Mouse (Mus musculus) intestine, embryonic 16.5 days (tissue): Measurements from ENCODE around the gene Pibf1. TPM values are rescaled to one million over a fixed set of nuclear protein-coding genes. Genes with fewer than 3 reads are reported as not detected.
A peak's percentile ranks its signal among the peaks of the same experiment; 100 is the strongest.

Experiments used
- ATAC-seq: fragments of 200-750 bp; cut with Nextera tagmentation; 2 replicates; pipeline ENCODE4 v1.8.0; 2017; ENCODE audit warnings: moderate TSS enrichment, moderate library complexity
- H3K27ac ChIP-seq: fragments of 300-500 bp; sonication (generic); 2 replicates; pipeline ENCODE4 v1.5.1; 2014; ENCODE audit warnings: mild to moderate bottlenecking, low read length
- H3K27me3 ChIP-seq: fragments of 300-500 bp; sonication (generic); replicated peaks from 2 replicates; pipeline ENCODE4 v1.6.1; 2014; ENCODE audit warnings: low read length, control low read depth, mixed read lengths; ENCODE audit not compliant: control insufficient read depth, insufficient read depth
- H3K36me3 ChIP-seq: fragments of 300-500 bp; sonication (generic); 2 replicates; pipeline ENCODE4 v1.6.1; 2014; ENCODE audit warnings: low read length, control low read depth; ENCODE audit not compliant: control insufficient read depth, insufficient read depth
- H3K4me1 ChIP-seq: fragments of 300-500 bp; sonication (generic); 2 replicates; pipeline ENCODE4 v1.6.1; 2014; ENCODE audit warnings: low read length, control low read depth, mixed read lengths; ENCODE audit not compliant: control insufficient read depth, insufficient read depth
- H3K4me2 ChIP-seq: fragments of 300-500 bp; sonication (generic); 2 replicates; pipeline ENCODE4 v1.6.1; 2014; ENCODE audit warnings: low read depth, low read length, control low read depth
- H3K4me3 ChIP-seq: fragments of 300-500 bp; sonication (generic); 2 replicates; pipeline ENCODE4 v1.5.1; 2014; ENCODE audit warnings: mild to moderate bottlenecking, low read length
- H3K9ac ChIP-seq: fragments of 300-500 bp; sonication (generic); 2 replicates; pipeline ENCODE4 v1.6.1; 2014; ENCODE audit warnings: low read depth, low read length
- H3K9me3 ChIP-seq: fragments of 300-500 bp; sonication (generic); 2 replicates; pipeline ENCODE4 v1.6.1; 2016; ENCODE audit warnings: low read length, control low read depth; ENCODE audit not compliant: control insufficient read depth
- WGBS: fragments of 180-500 bp; shearing (Covaris S2); extraction: QIAGEN DNeasy Blood & Tissue Kit; methylation state at CpG from one replicate; pipeline ENCODE4 v1.1.7; 2014; 5-methylcytosine and 5-hydroxymethylcytosine counted together
- polyA plus RNA-seq: library from polyadenylated mRNA; unstranded; fragments of >200 nt; fragmentation: Nextera tagmentation; extraction: Ambion mirVana; gene quantifications from 2 replicates; pipeline ENCODE4 v1.2.1, GENCODE M21; 2015

The Pibf1 gene
- polyA plus RNA-seq, 1 experiment from 2014 or later, result 13.3 TPM

- peak; percentile 49 for ATAC-seq
- H3K27me3 ChIP-seq, result no peaks in the 10 kb centered on the region
- H3K27ac ChIP-seq, result peak overlapping the region; percentile 12; the same call in 1 of the 2 replicates
Measured at GRCm38 (mm10) chr14:99174138-99174745, 75.0 kb downstream of the Pibf1 start.

GRCm38 (mm10) chr14:99176559-99176958 is 77.3 kb downstream of the Pibf1 start:
- ATAC-seq, result peak; percentile 91
- no peak overlapping the region for H3K9ac ChIP-seq
- H3K36me3 ChIP-seq, result no peaks in the 10 kb centered on the region
- no peaks in the 10 kb centered on the region for H3K27me3 ChIP-seq
- H3K27ac ChIP-seq, result no peak overlapping the region
- H3K9me3 ChIP-seq, result no peaks in the 10 kb centered on the region
- no peak overlapping the region for H3K4me2 ChIP-seq
- no peak overlapping the region for H3K4me3 ChIP-seq
- WGBS, result 44% methylated on average over 9 of the region's 9 CpGs
- H3K4me1 ChIP-seq, result peaks cover 7% of the 10 kb centered on the region; the same call in 1 of the 2 replicates

More at GRCm38 (mm10) chr14:99174138-99174745, 75.0 kb downstream of the Pibf1 start:
- H3K9ac ChIP-seq, result no peak overlapping the region
- H3K4me2 ChIP-seq, result no peak overlapping the region
- no peaks in the 10 kb centered on the region for H3K36me3 ChIP-seq
- 66% methylated on average over 4 of the region's 4 CpGs for WGBS
- no peaks in the 10 kb centered on the region for H3K9me3 ChIP-seq
- H3K4me3 ChIP-seq, result no peak overlapping the region
- peaks cover 7% of the 10 kb centered on the region; the same call in 1 of the 2 replicates for H3K4me1 ChIP-seq

- no peaks in the 10 kb centered on the region for H3K27me3 ChIP-seq
- H3K9me3 ChIP-seq, result no peaks in the 10 kb centered on the region
- no peak overlapping the region for H3K27ac ChIP-seq
- H3K36me3 ChIP-seq, result no peaks in the 10 kb centered on the region
- H3K4me3 ChIP-seq, result no peak overlapping the region
- no peaks in the 10 kb centered on the region for H3K4me1 ChIP-seq
- ATAC-seq, result no peak
- H3K4me2 ChIP-seq, result no peak overlapping the region
- no peak overlapping the region for H3K9ac ChIP-seq
- WGBS, result 93% methylated on average over 5 of the region's 5 CpGs
Measured at GRCm38 (mm10) chr14:99190153-99190790, 91.0 kb downstream of the Pibf1 start.

- Histone ChIP-seq H3K4me2 (no peak overlapping the region), H3K4me3 (no peak overlapping the region), H3K4me1 (no peaks in the 10 kb centered on the region), H3K9ac (no peak overlapping the region), H3K36me3 (0 out of 2 replicates have a peak, but pooled peaks cover 4% of the 10 kb centered on the region), H3K27me3 (no peaks in the 10 kb centered on the region), H3K27ac (no peak overlapping the region), H3K9me3 (no peaks in the 10 kb centered on the region)
- ATAC-seq, result peak; percentile 57
- 85% methylated on average over 2 of the region's 2 CpGs for WGBS
Measured at GRCm38 (mm10) chr14:99205865-99206264, 106.6 kb downstream of the Pibf1 start.

DNA sequence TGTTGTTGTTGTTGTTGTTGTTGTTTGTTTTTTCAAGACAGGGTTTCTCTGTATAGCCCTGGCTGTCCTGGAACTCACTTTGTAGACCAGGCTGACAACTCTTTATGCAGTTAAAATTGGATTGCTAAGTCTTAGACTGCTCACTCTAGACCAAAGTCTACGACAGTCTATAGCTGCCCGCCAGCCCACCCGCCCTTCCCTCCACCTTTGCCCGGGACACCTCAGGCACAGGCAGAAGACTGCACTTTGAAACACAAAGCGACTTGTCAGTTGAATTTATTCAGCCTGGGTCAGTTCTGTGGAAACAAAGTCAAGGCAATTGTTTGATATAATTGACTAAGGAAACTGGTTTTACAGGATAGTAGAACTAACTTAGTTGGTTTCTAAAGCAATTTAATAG is 107.4 kb downstream of the Pibf1 start:
- peak; percentile 95 for ATAC-seq

DNA sequence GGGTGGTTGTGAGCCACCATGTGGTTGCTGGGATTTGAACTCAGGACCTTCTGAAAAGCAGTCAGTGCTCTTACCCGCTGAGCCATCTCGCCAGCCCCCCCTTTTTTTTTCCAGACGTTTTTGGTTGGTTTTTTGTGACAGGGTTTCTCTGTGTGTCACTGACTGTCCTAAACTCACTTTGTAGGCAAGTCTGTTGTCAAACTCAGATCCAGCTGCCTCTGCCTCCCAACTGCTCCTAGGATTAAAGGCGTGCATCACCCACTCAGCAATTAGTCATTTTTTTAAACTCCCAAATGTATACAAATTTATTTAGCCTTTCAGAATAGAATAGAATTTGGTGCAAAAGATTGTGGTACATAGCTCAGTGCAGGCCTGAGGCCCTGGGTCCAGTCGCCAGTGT is 111.2 kb downstream of the Pibf1 start:
- Histone ChIP-seq H3K36me3 (no peaks in the 10 kb centered on the region), H3K9me3 (no peaks in the 10 kb centered on the region), H3K9ac (no peak overlapping the region), H3K4me3 (no peak overlapping the region), H3K27ac (no peak overlapping the region), H3K27me3 (no peaks in the 10 kb centered on the region), H3K4me1 (no peaks in the 10 kb centered on the region), H3K4me2 (no peak overlapping the region)
- 89% methylated on average over 5 of the region's 5 CpGs for WGBS
- no peak for ATAC-seq

More for the DNA sequence above, 107.4 kb downstream of the Pibf1 start:
- WGBS, result 71% methylated on average over 5 of the region's 5 CpGs
- H3K4me2 ChIP-seq, result no peak overlapping the region
- no peak overlapping the region for H3K9ac ChIP-seq
- no peak overlapping the region for H3K27ac ChIP-seq
- H3K36me3 ChIP-seq, result 0 out of 2 replicates have a peak, but pooled peaks cover 4% of the 10 kb centered on the region
- H3K9me3 ChIP-seq, result no peaks in the 10 kb centered on the region
- no peaks in the 10 kb centered on the region for H3K4me1 ChIP-seq
- no peak overlapping the region for H3K4me3 ChIP-seq
- H3K27me3 ChIP-seq, result no peaks in the 10 kb centered on the region

DNA sequence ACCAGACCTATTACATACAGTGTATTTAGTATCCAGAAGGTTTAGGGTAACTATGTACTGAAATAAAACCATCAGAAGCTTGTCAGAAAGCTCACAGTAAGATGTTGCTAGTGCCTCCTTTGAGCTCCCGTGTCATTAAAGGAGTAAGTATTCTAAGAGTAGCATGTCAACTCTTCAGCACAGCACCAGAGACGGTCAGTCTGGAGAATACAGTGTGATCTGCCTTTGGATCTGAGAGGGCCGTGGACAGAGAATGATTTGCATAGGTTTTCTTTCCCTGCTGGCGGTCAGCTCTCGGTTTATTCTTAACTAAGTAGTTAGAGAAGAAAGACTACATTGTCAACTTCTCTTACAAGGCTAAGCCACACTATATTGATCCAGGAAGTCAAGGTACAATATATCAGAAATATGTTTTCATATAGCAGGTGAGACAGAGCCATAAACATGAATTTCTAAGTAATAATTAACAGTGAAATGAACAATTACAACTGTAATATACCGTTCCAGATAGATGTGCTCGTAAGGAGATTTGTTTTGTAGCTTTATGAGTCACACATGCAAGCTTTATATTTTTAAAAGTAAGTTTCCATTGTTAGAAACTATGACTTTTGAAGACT is 119.3 kb downstream of the Pibf1 start:
- H3K27ac ChIP-seq, result peak overlapping the region; percentile 88
- ATAC-seq, result peak; percentile 85
- no peak overlapping the region; the same call in 1 of the 2 replicates for H3K9ac ChIP-seq
- H3K4me2 ChIP-seq, result no peak overlapping the region
- H3K4me3 ChIP-seq, result no peak overlapping the region
- no peaks in the 10 kb centered on the region for H3K27me3 ChIP-seq
- H3K4me1 ChIP-seq, result peaks cover 6% of the 10 kb centered on the region; the same call in 1 of the 2 replicates
- WGBS, result 56% methylated on average over 7 of the region's 7 CpGs
- no peaks in the 10 kb centered on the region for H3K9me3 ChIP-seq
- no peaks in the 10 kb centered on the region for H3K36me3 ChIP-seq

DNA sequence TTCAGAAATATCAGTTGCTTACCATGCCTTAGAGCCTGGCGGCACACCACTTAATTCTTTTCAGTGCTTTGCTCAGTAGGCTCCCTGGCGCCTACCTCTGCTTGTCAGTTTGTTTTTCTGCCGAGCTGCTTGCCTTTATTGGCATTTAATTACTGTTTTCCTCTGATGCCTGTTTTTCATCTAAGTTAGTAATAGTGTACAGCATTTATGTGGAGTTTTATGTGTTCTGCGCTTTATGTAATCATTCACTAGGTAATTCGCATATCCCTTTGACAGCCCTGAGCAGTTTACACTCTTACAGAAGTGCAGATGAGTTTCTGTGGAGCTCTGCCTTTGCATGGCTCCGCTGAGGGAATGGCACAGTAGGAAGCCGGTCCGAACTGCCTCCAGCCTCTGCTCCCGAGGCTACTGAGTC is 120.5 kb downstream of the Pibf1 start:
- Histone ChIP-seq H3K4me1 (peaks cover 6% of the 10 kb centered on the region; the same call in 1 of the 2 replicates), H3K27ac (peak overlapping the region; percentile 21), H3K4me2 (no peak overlapping the region), H3K9me3 (no peaks in the 10 kb centered on the region), H3K27me3 (no peaks in the 10 kb centered on the region), H3K36me3 (no peaks in the 10 kb centered on the region), H3K9ac (no peak overlapping the region), H3K4me3 (no peak overlapping the region)
- peak; percentile 49; the same call in 1 of the 2 replicates for ATAC-seq
- WGBS, result 19% methylated on average over 9 of the region's 9 CpGs

DNA sequence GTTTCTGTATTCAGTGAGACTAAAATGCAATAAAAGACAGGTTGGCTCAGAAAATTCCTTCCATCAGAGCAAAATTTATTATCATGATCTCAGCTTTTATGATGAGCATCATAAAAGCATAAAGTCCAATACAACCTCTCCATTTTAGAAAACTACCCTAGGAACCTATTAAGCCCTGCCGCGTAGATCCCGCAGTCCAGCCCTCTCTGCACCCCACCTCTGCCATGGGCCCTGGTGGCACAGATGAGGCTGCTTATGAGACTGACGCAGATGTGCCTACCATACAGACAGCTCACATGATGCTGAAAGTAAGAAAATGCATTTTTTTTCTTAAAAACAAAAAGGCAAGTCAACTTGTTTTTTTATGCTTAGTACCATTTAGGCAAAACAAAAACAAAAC is 126.7 kb downstream of the Pibf1 start:
- H3K36me3 ChIP-seq, result no peaks in the 10 kb centered on the region
- ATAC-seq, result peak; percentile 82
- no peak overlapping the region for H3K4me2 ChIP-seq
- no peak overlapping the region for H3K27ac ChIP-seq
- no peaks in the 10 kb centered on the region for H3K4me1 ChIP-seq
- H3K4me3 ChIP-seq, result no peak overlapping the region
- H3K27me3 ChIP-seq, result no peaks in the 10 kb centered on the region
- 68% methylated on average over 4 of the region's 4 CpGs for WGBS
- H3K9ac ChIP-seq, result no peak overlapping the region
- no peaks in the 10 kb centered on the region for H3K9me3 ChIP-seq
